Mouse (Mus musculus): Measurements from ENCODE around the gene Clec4f.

- TF ChIP-seq CTCF (IDR thresholded peaks at IDR 0.05; ENCODE audit: control insufficient read depth, insufficient read depth, low read length) (no peak), POLR2A (IDR thresholded peaks at IDR 0.05; ENCODE audit: borderline replicate concordance, control insufficient read depth, low read depth, low read length) (no peak)
These were observed 58.0 kb downstream of the Clec4f start for GRCm38 (mm10) chr6:83597988-83598387.
